Mouse (Mus musculus) kidney, adult 2 months (tissue): ENCODE results near the gene Rab36.

Experiments used
- CTCF ChIP-seq: fragments of 200-500 bp; conservative IDR thresholded peaks from 2 replicates; pipeline ENCODE4 v1.5.1; 2011; ENCODE audit warnings: low read depth, mild to moderate bottlenecking, control low read depth, low read length, moderate library complexity, mixed read lengths; ENCODE audit not compliant: insufficient read depth, insufficient read length
- POLR2A ChIP-seq: fragments of 200-500 bp; IDR thresholded peaks from one replicate; pipeline ENCODE4 v1.6.1; 2011; ENCODE audit warnings: low read depth, low read length, control low read depth

- TF ChIP-seq CTCF = no peak
- TF ChIP-seq POLR2A = no peak
Observed at GRCm38 (mm10) chr10:74995377-74995776, 41.5 kb upstream of the Rab36 start.
